Mouse (Mus musculus) hindbrain, embryonic 10.5 days (tissue): ENCODE data around the gene Sertad1. TPM values are rescaled to one million over a fixed set of nuclear protein-coding genes. Genes with fewer than 3 reads are reported as not detected.
"Not testable (repeated sequence)": the region's sequence is repeated elsewhere in the genome, so short reads cannot be mapped to it uniquely, and the experiment has no call there.

Source experiments
- DNase-seq: peaks from one replicate; pipeline ENCODE4 v3.0.0-alpha.2; 2017; ENCODE audit warnings: low spot score
- H3K27ac ChIP-seq: fragments of 300-500 bp; sonication (generic); 2 replicates; pipeline ENCODE4 v1.5.1; 2016; ENCODE audit warnings: mild to moderate bottlenecking, moderate library complexity
- H3K27me3 ChIP-seq: fragments of 300-500 bp; sonication (generic); 2 replicates; pipeline ENCODE4 v1.6.1; 2016; ENCODE audit warnings: mild to moderate bottlenecking; ENCODE audit not compliant: poor library complexity, insufficient read depth, severe bottlenecking
- H3K36me3 ChIP-seq: fragments of 300-500 bp; sonication (generic); 2 replicates; pipeline ENCODE4 v1.6.1; 2016; ENCODE audit warnings: mild to moderate bottlenecking, moderate library complexity
- H3K4me1 ChIP-seq: fragments of 300-500 bp; sonication (generic); replicated peaks from 2 replicates; pipeline ENCODE4 v1.6.1; 2016; ENCODE audit warnings: mild to moderate bottlenecking
- H3K4me3 ChIP-seq: fragments of 300-500 bp; sonication (generic); 2 replicates; pipeline ENCODE4 v1.5.1; 2016; ENCODE audit warnings: mild to moderate bottlenecking, moderate library complexity
- H3K9me3 ChIP-seq: fragments of 300-500 bp; sonication (generic); 2 replicates; pipeline ENCODE4 v1.6.1; 2016; ENCODE audit warnings: mild to moderate bottlenecking, moderate library complexity
- WGBS: fragments of 180-500 bp; shearing (Covaris S2); methylation state at CpG from one replicate; pipeline ENCODE4 v1.1.7; 2016; 5-methylcytosine and 5-hydroxymethylcytosine counted together
- polyA plus RNA-seq: library from polyadenylated mRNA; unstranded; fragments of >200 nt; fragmentation: Nextera tagmentation; extraction: Ambion mirVana; gene quantifications from 2 replicates; pipeline ENCODE4 v1.2.1, GENCODE M21; 2016

Gene Sertad1
- polyA plus RNA-seq, 1 experiment from 2014 or later: 23.6 TPM

- DNase-seq: no peak
- H3K9me3 ChIP-seq: no peaks in the 10 kb centered on the region
- 71% methylated on average over 7 of the region's 7 CpGs for WGBS
- H3K4me1 ChIP-seq: peaks cover 43% of the 10 kb centered on the region
- peaks cover 18% of the 10 kb centered on the region for H3K27me3 ChIP-seq
- H3K27ac ChIP-seq: no peak overlapping the region
- H3K4me3 ChIP-seq: no peak overlapping the region
- peaks cover 8% of the 10 kb centered on the region for H3K36me3 ChIP-seq
These were observed 5.1 kb downstream of the Sertad1 start for GRCm38 (mm10) chr7:27491856-27492255.

DNA sequence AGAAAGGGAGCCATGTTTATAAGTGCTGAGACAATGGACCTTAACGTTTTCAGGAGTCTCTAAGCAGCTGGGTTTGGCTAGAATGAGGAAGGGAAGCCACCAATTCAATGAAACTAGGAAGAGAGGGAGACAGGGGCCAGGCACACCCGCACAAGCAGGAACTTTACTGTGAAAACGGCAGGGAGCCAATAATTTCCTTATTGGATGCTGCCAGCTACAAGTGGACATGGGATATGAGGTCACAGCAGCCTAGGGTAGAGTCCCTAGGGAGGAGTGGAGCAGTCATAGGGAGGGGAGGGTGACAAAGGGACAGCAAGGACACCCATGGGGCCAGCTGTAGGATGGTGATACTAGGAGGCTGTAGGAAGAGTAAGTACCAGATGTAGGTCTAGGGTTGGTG lies 6.3 kb downstream of the Sertad1 start:
- Histone ChIP-seq H3K36me3 (peaks cover 8% of the 10 kb centered on the region), H3K9me3 (no peaks in the 10 kb centered on the region), H3K27ac (no peak overlapping the region), H3K27me3 (peaks cover 18% of the 10 kb centered on the region), H3K4me3 (no peak overlapping the region), H3K4me1 (peaks cover 40% of the 10 kb centered on the region)
- 82% methylated on average over 3 of the region's 3 CpGs for WGBS
- no peak for DNase-seq

- Histone ChIP-seq H3K27ac (no peak overlapping the region), H3K27me3 (peaks cover 14% of the 10 kb centered on the region), H3K4me3 (no peak overlapping the region), H3K9me3 (no peaks in the 10 kb centered on the region), H3K4me1 (peaks cover 36% of the 10 kb centered on the region), H3K36me3 (peaks cover 8% of the 10 kb centered on the region)
- no peak for DNase-seq
- WGBS: 85% methylated on average over 5 of the region's 5 CpGs
These were observed 6.7 kb downstream of the Sertad1 start for GRCm38 (mm10) chr7:27493450-27493849.

- not testable (repeated sequence) for H3K27me3 ChIP-seq, H3K4me3 ChIP-seq, DNase-seq, H3K9me3 ChIP-seq, H3K36me3 ChIP-seq, H3K27ac ChIP-seq
- 89% methylated on average over 9 of the region's 9 CpGs for WGBS
- H3K4me1 ChIP-seq: peaks cover 36% of the 10 kb centered on the region
These were observed 8.1 kb downstream of the Sertad1 start for GRCm38 (mm10) chr7:27494659-27495367.

GRCm38 (mm10) chr7:27499036-27499435 lies 12.3 kb downstream of the Sertad1 start, which contains the start of gene Prx:
Gene Prx, plus strand, starts transcription at chr7:27499324.
- Histone ChIP-seq H3K27ac (no peak within 1 kb of the TSS), H3K4me1 (peaks cover 13% of the 10 kb centered on the region), H3K36me3 (no peaks in the 10 kb centered on the region), H3K27me3 (no peaks in the 10 kb centered on the region), H3K9me3 (no peaks in the 10 kb centered on the region), H3K4me3 (no peak within 1 kb of the TSS)
- DNase-seq: no peak
- WGBS: 53% methylated on average over 3 of the region's 3 CpGs

DNA sequence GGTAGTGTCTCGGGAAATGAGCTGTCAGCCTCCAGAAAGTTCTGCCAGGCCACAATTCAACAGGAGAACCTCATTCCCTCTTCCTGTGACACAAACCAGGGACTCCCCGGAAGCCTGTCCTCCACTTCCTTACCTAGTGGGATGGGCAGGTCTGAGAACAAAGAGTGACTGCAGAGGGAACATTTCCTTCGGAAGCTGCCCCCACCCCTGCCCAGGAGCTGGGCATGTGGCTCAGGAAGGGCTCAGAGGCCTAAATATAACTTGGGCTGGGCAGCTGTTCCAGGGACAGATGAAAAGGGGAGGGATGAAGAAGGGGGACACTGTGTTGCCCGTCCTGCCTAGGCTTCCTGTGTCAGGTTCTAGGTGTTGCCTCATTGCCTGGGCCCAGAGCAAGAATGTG lies 14.9 kb downstream of the Sertad1 start:
- no peaks in the 10 kb centered on the region for H3K9me3 ChIP-seq
- peak overlapping the region; percentile 35; the same call in 1 of the 2 replicates for H3K27ac ChIP-seq
- 77% methylated on average over 4 of the region's 4 CpGs for WGBS
- H3K4me1 ChIP-seq: peaks cover 18% of the 10 kb centered on the region
- DNase-seq: no peak
- H3K4me3 ChIP-seq: no peak overlapping the region
- no peaks in the 10 kb centered on the region for H3K27me3 ChIP-seq
- no peaks in the 10 kb centered on the region for H3K36me3 ChIP-seq

- Histone ChIP-seq H3K27ac (peak overlapping the region; percentile 97), H3K27me3 (no peaks in the 10 kb centered on the region), H3K4me3 (peak overlapping the region; percentile 62), H3K36me3 (no peaks in the 10 kb centered on the region), H3K9me3 (no peaks in the 10 kb centered on the region), H3K4me1 (peaks cover 19% of the 10 kb centered on the region)
- 53% methylated on average over 9 of the region's 9 CpGs for WGBS
- DNase-seq: peak; percentile 40
These were observed 20.2 kb downstream of the Sertad1 start for GRCm38 (mm10) chr7:27506765-27507370.

DNA sequence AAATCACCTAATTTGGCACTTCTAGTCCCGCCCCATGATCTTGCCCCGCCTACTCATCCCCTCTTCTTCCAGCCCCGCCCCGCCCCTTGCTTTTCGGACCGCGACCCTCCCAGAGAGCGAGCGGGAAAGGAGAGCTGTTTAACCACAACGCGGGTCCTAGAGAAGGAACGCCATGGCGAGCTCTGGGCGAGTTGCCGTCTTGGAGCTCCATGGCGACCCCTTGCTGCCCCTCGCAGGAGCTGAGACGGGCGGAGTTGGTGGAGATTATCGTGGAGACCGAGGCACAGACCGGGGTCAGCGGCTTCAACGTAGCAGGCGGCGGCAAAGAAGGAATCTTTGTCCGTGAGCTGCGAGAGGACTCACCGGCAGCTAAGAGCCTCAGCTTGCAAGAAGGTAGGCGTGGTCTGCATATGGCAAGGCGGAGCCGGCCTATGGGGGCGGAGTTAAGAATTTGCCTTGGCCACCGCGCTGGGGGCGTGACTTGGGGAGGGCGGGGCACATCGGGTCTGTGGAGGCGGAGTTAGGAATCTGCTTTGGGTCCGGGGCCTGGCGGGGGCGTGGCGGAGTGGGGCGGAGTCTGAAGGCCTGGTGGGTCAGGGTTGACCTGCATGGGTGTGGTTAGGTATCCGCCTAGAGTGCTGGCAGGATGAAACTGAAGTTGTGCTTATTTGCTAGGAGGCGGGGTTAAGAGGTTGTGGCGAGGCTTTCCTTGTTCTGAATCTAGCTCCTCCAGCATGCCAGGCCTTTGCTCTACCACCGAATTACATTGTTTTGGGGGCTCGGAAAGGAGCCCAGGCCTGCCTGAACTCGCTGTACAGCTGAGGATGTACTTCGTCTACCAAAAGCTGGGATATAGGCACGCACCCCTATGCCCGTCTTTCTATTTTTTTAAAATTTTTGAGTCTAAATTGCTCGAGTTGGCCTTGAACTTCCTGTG lies 21.3 kb downstream of the Sertad1 start:
- Histone ChIP-seq H3K9me3 (no peaks in the 10 kb centered on the region), H3K36me3 (no peaks in the 10 kb centered on the region), H3K27me3 (no peaks in the 10 kb centered on the region), H3K4me3 (peak overlapping the region; percentile 62), H3K4me1 (peaks cover 19% of the 10 kb centered on the region), H3K27ac (peak overlapping the region; percentile 97)
- under 1% methylated on average over 54 of the region's 54 CpGs for WGBS
- DNase-seq: peak; percentile 100

DNA sequence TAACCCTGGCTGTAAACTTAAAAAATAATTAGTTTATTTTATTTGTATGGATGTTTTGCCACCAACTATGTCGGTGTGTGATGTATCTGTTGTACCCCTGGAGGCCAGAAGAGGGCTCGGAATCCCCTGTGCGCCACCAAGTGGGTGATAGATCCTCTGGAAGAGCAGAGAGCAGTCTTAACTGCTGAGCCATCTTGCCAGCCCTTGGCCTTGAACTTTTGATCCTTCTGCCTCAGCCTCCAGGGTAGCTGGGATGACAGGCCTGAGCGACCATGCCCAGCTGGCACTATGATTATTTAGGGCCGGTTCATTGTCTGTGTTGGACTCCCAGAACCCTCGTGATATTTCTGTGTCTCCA lies 21.9 kb downstream of the Sertad1 start:
- no peaks in the 10 kb centered on the region for H3K9me3 ChIP-seq
- H3K27ac ChIP-seq: peak overlapping the region; percentile 97; the same call in 1 of the 2 replicates
- DNase-seq: peak; percentile 56
- 24% methylated on average over 6 of the region's 6 CpGs for WGBS
- H3K4me3 ChIP-seq: peak overlapping the region; percentile 62
- peaks cover 19% of the 10 kb centered on the region for H3K4me1 ChIP-seq
- no peaks in the 10 kb centered on the region for H3K36me3 ChIP-seq
- H3K27me3 ChIP-seq: no peaks in the 10 kb centered on the region

DNA sequence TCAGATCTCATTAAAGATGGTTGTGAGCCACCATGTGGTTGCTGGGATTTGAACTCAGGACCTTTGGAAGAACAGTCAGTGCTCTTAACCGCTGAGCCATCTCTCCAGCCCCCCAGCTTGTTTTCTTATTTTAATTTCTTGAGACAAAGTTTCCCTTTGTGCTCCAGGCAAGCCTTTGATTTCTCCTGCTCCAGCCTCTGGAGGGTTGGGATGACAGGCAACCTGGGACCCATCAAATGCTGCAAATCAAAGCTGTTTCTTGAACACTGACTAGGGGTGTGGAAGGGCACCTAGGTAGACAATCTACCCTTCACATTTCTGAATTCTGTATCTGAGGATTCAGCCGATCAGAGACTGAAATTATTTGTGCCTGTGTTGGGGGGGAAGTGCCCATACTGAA lies 24.1 kb downstream of the Sertad1 start:
- Histone ChIP-seq H3K27ac (no peak overlapping the region), H3K36me3 (no peaks in the 10 kb centered on the region), H3K9me3 (no peaks in the 10 kb centered on the region), H3K4me3 (no peak overlapping the region), H3K27me3 (no peaks in the 10 kb centered on the region), H3K4me1 (peaks cover 19% of the 10 kb centered on the region)
- WGBS: 89% methylated on average over 2 of the region's 2 CpGs
- no peak for DNase-seq

DNA sequence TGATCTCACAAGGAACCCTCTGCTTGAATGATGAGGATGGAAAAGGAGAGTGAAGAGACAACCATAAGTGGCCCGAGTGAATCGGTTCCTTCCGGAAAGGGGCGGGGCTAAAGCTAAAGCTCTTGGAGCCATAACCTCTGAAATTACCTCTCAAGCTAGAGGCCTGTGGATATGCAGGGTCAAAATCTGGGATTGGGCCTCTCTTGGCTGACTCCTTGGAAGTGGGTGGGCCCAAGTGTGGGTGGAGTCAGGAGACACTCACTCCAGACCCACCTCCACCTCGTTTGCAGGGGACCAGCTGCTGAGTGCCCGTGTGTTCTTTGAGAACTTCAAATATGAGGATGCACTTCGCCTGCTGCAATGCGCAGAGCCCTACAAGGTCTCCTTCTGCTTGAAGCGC lies 28.3 kb downstream of the Sertad1 start:
- DNase-seq: no peak
- H3K27me3 ChIP-seq: no peaks in the 10 kb centered on the region
- 83% methylated on average over 9 of the region's 9 CpGs for WGBS
- no peaks in the 10 kb centered on the region for H3K4me1 ChIP-seq
- H3K9me3 ChIP-seq: peaks cover 1% of the 10 kb centered on the region; the same call in 1 of the 2 replicates
- peaks cover 7% of the 10 kb centered on the region; the same call in 1 of the 2 replicates for H3K36me3 ChIP-seq
- no peak overlapping the region for H3K4me3 ChIP-seq
- H3K27ac ChIP-seq: no peak overlapping the region

GRCm38 (mm10) chr7:27518314-27518713 lies 31.6 kb downstream of the Sertad1 start:
- Histone ChIP-seq H3K4me3 (no peak overlapping the region), H3K27ac (no peak overlapping the region), H3K4me1 (peaks cover 6% of the 10 kb centered on the region), H3K27me3 (no peaks in the 10 kb centered on the region), H3K9me3 (peaks cover 3% of the 10 kb centered on the region; the same call in 1 of the 2 replicates), H3K36me3 (peaks cover 7% of the 10 kb centered on the region; the same call in 1 of the 2 replicates)
- DNase-seq: no peak
- 85% methylated on average over 9 of the region's 9 CpGs for WGBS
